Mouse (Mus musculus) brain, embryonic 14.5 days (tissue): ENCODE measurements around the gene Astn1. TPM values are rescaled to one million over a fixed set of nuclear protein-coding genes. Genes with fewer than 3 reads are reported as not detected.

Experiments used
- DNase-seq: peaks from one replicate; pipeline ENCODE4 v3.0.0-alpha.2; 2011; ENCODE audit warnings: low read depth
- CTCF ChIP-seq: fragments of 200-500 bp; IDR thresholded peaks from 2 replicates; pipeline ENCODE4 v1.5.1; 2012; ENCODE audit warnings: inconsistent platforms, mild to moderate bottlenecking, moderate library complexity, borderline replicate concordance; ENCODE audit not compliant: insufficient read depth, insufficient read length; ENCODE audit errors: extremely low read depth
- POLR2A ChIP-seq: fragments of 200-500 bp; IDR thresholded peaks from 2 replicates; pipeline ENCODE4 v1.6.1; 2012; ENCODE audit warnings: mild to moderate bottlenecking, inconsistent platforms, borderline replicate concordance; ENCODE audit not compliant: poor library complexity, insufficient read depth, insufficient read length, severe bottlenecking; ENCODE audit errors: extremely low read depth
- polyA plus RNA-seq: library from polyadenylated mRNA; depleted of rRNA; stranded (reverse); fragments of >200 nt; gene quantifications from 2 replicates; pipeline ENCODE4 v1.2.3, GENCODE M21; 2012; rRNA removed

Astn1 gene
- polyA plus RNA-seq, result 38.2 and 71.3 TPM in 2 replicates

DNA sequence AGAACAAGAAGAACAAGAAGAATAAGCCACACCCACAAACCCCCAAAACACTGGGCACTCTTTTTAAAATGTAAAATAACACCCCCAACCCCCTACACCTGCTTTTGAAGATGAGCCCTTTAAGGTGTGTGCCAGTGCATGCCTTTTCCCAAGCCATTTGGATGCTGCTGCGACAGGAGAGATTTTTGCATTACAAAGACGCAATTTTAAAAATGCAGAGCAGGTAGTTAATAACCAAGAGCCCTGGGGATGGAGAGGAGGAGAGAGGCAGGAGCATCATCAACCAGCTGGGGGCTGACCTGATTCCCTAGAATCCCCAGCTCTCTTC is at the start of gene Astn1:
Astn1 (plus strand) TSS at position 310 of the 328 bp plus-strand sequence.
- TF ChIP-seq CTCF (no peak), POLR2A (no peak)
- DNase-seq, result no peak

DNA sequence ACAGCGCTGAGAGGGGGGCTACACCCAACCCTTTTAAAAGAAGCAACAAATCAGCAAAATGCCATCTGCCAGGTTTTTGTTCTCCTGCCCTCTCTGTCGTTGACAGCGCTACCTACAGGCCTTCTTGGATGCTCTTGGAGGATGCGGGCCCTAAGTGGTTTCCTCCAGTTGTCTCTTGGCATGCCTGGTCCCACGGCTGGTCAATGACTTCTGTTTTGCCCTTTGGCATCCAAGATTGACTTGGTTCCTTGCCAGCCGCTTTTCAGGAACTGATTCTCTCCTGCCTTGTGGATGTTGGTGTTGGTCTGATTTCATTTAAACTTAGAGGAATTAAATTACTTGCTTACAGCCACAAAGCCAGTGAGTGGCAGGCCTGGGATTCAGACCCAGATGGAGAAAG is 38.7 kb upstream of the Astn1 start:
- peak; percentile 17 for DNase-seq
- no peak for TF ChIP-seq POLR2A

DNA sequence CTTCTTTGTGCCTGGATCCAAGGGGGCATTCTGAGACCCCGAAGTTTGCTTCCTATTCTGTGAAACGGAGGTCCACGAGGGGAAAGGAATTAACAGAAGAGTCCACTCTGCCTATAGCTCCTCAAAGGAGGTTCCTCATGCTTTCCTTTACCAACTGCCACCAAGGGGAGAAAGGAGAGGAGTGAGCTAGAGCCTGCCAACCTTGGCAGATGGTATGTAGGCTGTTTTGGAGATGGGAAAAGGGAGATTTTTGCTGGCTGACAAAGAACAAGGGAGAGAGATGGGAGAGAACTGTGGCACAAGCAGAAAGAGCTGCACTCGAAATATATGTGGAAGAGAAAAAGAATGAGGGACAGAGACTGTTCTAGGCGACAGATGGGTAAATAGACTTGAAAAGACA is 33.9 kb upstream of the Astn1 start:
- TF ChIP-seq POLR2A (no peak), CTCF (no peak)

DNA sequence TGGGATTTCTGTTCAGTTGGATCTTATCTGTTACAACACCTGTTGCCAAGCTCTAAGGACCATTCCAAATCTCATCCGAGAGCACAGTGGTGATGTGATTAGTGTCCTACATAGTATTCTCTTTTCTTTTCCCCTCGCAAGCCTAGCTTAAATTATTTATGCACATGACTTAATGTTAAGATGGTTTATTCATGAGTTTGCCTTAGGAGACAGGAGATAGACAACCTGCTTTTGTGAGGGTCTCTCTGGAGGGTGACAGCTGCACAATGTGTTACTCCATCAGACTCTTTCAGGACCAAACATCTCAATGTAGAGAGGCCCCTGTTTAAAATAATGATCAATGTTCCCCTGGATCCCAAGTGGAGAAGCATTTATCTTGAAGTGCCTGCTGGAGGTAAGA is 33.2 kb upstream of the Astn1 start:
- DNase-seq, result peak; percentile 52
- no peak for TF ChIP-seq CTCF
- TF ChIP-seq POLR2A, result no peak

More for the DNA sequence above, 33.9 kb upstream of the Astn1 start:
- DNase-seq, result no peak

DNA sequence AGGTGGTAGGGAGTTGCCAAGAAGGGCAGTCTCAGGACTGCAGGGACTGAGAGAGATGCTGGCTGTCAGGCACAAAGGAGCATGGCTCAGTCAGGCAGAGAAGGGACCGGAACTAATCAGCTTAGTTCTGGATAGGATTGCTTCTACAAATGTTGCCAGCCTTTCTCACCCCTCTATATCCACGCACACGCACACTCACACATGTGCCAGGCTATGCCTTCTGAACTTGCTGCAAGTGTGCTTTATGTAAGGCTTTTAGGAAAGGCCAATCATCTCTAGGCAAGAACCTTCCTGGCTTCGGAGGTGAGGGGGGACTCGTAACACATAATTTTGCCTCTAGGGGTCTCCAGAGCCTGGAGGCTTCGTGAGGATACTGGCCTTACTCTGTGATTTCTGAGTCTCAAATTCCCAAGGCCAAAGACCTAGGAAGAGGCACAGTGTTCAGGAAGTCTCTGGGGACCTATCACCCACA is 18.8 kb upstream of the Astn1 start:
- TF ChIP-seq POLR2A, result no peak
- peak; percentile 54; the same call in 1 of the 2 replicates for TF ChIP-seq CTCF
- DNase-seq, result peak; percentile 75

DNA sequence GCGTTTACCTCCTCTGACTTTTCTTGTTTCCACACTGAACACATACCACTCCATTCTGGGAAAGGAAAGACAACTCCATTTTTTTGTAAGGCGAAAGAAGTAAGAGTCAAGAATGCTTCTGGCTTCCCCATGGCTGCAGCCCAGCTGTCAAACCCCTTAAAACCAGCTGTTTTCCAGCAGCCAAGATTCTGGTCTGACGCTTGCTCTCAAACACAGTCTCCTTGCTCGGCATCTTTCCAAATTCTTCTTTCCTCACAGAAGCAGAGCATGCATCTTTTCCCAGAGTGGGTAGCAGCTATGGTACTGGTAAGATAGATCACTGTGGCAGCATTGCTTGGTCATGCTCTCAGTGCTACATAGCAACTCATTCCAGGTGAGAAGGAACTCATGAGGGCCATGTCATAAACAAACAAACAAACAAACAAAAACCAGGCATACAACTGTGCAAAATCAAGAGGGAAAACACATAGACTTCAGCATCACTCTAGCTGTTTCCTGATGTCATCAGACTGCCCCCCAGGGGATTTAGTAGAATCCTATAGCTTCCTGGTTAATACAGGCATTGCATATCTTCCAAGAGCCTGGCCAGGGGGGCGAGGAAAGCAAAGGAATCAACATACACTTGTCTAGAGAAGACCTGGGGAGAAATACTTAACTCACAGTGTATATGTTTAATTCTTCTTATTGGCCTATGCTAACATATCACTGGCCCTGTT is 8.3 kb upstream of the Astn1 start:
- DNase-seq, result peak; percentile 40
- TF ChIP-seq POLR2A (no peak), CTCF (no peak)

DNA sequence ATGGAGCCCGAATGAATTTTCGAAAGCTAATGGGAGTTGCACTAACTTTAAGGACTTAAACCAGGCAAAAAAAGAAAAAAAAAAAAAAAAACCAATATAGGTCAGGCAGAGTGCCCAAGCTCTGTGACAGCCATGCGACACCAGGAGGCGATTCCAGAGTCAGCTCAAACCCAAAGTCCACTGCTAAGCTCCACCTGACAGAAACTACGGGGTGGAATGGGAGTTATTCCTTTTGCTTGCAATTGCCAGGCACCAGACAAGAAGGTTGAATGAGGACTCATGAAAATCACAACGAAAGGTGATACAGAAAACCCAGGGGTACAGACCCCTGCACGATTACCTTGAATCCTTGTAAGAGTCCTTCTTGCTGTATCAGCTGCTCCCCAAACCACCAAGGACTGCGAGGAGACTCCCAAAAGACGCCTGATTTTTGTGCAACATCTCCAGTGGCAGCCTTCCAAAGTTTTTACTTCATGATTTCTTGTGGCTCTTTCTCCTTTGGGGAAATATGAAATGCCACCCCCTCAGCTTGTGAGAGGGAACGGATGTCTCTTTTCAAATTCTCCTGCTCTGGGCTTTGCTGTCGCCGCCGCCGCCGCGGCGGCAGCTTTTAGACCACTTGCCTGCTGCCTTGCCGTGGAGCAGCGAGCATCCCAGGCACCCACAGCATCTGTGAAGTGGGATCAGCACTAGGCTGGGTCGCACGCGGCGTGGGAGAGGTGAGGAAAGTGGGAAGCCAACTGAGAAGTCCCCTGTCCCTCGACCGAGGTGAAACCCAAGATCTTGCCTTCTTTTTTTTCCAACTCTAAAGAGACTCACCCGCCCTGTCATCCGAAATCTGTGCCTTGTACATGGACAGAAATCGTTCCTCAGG is 6.7 kb upstream of the Astn1 start:
- peak; percentile 62 for DNase-seq
- TF ChIP-seq CTCF, result peak; percentile 15; the same call in 1 of the 2 replicates
- no peak for TF ChIP-seq POLR2A

DNA sequence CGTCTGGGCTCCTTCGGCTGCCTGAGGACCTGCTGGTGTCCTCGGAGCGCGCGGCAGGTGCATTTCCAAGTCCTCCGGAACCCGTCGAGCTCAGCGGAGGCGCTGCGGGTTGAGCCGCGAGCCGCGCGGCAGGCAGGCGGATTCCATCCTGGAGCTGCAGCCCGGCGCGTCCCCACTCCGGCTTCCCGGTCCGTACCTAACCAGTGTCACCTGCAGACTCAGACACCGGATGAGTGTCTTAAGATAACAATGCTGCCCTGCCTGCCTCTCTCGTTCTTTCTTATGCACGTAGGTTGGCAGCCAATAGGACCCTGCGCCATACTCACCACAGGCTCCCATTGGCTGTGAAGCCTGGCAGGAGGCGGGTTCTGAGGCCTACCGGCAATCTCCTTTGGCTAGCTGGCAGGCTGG is 6.0 kb upstream of the Astn1 start, which contains the start of gene Brinp2:
Brinp2 (minus strand) TSS at position 276 of the 411 bp plus-strand sequence.
- peak; percentile 98 for DNase-seq
- no peak for TF ChIP-seq CTCF
- peak; percentile 30; the same call in 1 of the 2 replicates for TF ChIP-seq POLR2A

DNA sequence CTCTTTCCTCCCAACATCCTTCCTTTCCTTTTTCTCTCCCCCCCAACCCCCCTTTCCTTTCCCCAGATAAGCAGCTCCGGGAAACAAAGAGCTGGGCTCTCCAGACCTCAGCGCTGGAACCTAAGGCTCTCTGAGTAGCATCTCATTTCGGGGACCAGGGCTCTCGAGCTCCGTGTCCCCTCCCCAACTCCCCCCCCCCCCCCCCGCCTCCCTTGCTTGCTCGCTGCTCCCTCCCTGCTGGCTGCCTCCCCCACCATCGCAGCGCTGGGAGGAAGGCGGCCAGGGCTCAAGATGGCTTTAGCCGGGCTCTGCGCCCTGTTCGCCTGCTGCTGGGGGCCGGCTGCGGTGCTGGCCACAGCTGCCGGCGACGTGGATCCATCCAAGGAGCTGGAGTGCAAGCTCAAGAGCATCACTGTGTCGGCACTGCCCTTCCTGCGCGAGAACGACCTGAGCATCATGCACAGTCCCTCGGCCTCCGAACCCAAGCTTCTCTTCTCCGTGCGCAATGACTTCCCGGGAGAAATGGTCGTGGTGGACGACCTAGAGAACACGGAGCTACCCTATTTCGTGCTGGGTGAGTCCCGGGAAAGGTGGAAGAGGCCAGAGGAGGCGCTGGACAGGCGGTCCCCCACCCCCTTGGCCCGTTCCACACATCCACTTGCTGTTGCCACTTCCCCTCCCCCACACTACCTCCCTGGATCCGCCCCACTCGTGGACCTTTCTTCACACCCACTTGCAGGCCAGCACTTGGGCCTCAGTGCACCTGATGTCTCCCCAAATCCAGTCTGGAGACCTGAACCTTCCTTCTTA is 424 bp downstream of the Astn1 start:
- DNase-seq, result peak; percentile 85
- TF ChIP-seq CTCF (no peak), POLR2A (no peak; the same call in 1 of the 2 replicates)

DNA sequence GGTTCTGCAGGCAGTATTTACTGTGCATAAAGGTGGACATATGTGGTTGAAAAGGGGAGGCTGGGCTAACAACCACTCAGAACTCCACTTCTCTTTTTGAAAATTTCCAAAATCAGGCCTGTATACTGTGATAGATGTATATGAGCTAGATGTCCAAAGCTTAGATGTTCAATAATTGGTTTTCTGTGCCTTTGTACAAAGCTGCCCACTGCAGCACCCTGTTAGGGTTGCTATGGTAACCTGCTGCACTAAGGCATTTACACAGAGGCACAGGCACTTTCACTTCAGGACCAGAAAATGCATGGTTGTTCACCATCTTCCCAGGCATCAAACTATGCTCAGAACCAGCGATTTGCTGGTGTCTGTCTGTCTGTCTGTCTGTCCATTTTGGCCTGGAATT is 2.4 kb downstream of the Astn1 start:
- peak; percentile 91 for DNase-seq
- no peak for TF ChIP-seq POLR2A
- TF ChIP-seq CTCF, result no peak

DNA sequence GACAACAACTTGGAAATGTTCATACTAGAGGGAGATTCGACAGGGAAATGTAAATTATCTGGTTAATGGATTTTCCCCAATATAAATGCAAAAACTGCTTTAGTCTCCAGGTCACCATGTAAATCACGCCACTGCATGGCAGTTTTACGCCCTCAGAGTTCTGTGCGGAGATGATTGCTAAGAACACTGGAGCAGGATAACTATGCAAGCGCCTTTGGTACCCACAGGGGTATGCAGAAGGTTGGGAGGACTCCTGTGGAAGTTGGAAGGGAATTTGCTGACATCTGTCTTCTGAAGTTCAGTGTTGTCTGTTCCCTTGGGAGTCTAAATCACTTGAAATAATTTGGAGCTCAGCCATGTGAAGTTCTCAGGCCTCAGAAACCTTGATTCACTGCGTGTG is 20.2 kb downstream of the Astn1 start:
- DNase-seq, result peak; percentile 15
- no peak for TF ChIP-seq CTCF
- TF ChIP-seq POLR2A, result no peak
